Mouse (Mus musculus): Measurements from ENCODE around the gene Hax1.

- TF ChIP-seq CTCF (IDR thresholded peaks at IDR 0.05; ENCODE audit: low read depth, low read length) (no peak), POLR2A (IDR thresholded peaks at IDR 0.05; ENCODE audit: extremely low read depth, insufficient read depth, low read length) (no peak)
Measured at GRCm38 (mm10) chr3:89997791-89998495, 637 bp downstream of the Hax1 start.

Measured in liver, adult 2 months (tissue).